Comparison of ENCODE assay signal across 9 mouse cellular contexts in the genomic region with DNA sequence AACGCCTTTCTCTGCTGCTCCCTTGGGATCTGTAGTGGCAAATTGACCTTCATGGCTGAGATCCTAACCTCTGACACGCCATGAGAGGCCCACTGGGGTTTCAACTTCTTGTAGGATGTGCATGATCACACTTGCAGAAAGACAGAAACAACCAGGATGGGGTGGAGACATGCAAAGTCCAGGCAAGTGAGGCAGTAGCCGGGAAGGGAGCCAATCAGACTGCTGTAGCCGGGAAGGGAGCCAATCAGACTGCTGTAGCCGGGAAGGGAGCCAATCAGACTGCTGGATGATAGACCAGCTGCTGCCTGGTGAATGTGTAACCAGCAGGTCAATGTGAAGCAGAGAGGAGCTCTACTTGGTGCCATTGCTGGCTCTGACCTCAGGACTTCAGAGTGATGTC. TPM values are rescaled to one million over a fixed set of nuclear protein-coding genes. Genes with fewer than 3 reads are reported as not detected.
DNase-seq lines count a peak whose midpoint lies in the region; ATAC-seq and TF ChIP-seq lines count a peak whose summit lies in the region.
"Had no signal": no experiment of that assay in that cellular context is flagged by ENCODE, and none has a peak within 500 bp of the region (broad histone marks: within the 10 kb centered on the region; RNA-seq: fewer than 3 reads in every experiment).

No protein-coding gene starts in this region.

- peak; percentile 70; the same call in 1 of the 2 replicates for ATAC-seq in hindbrain, postnatal 0 days
- no peak for ATAC-seq in hindbrain, embryonic 12.5 days (ENCODE audit: low FRiP score)
- no peak for ATAC-seq in CD4-positive, CD25-positive, alpha-beta regulatory T cell, adult 4 months

- no peak overlapping the region for H3K4me3 ChIP-seq in hindbrain, postnatal 0 days (ENCODE audit: low read length)
- H3K4me3 ChIP-seq in hindbrain, embryonic 12.5 days: no peak overlapping the region
- H3K4me3 ChIP-seq in gastrocnemius, adult 2 months: no peak overlapping the region

- DNase-seq in hindbrain, postnatal 0 days (ENCODE audit: low spot score): peak; percentile 35
- peak; percentile 40 for DNase-seq in R1 (ENCODE audit: low read depth, low spot score)
- peak; percentile 60 for DNase-seq in gastrocnemius, adult 2 months
- DNase-seq in kidney, postnatal 14 days: peak; percentile 60
- no peak for DNase-seq in layer of hippocampus, adult 8-10 months (ENCODE audit: low spot score in 2 of 2)
- no peak for DNase-seq in thymus, postnatal 0 days (ENCODE audit: low spot score)

- H3K4me2 ChIP-seq in hindbrain, postnatal 0 days (ENCODE audit: low read depth, low read length): no peak overlapping the region
- H3K4me2 ChIP-seq in hindbrain, embryonic 12.5 days (replicated peaks): no peak overlapping the region

- intact Hi-C loops in gastrocnemius, adult 2 months (cut with DNase I): no loop called here

- H3K9ac ChIP-seq in hindbrain, postnatal 0 days (replicated peaks; ENCODE audit: low read length): no peak overlapping the region
- no peak overlapping the region for H3K9ac ChIP-seq in hindbrain, embryonic 12.5 days

- H3K27ac ChIP-seq in hindbrain, postnatal 0 days: no peak overlapping the region
- H3K27ac ChIP-seq in hindbrain, embryonic 12.5 days: no peak overlapping the region
- H3K27ac ChIP-seq in gastrocnemius, adult 2 months: no peak overlapping the region
- H3K27ac ChIP-seq: macrophage had no signal

- no peak for TF ChIP-seq CTCF in hindbrain, postnatal 0 days (IDR thresholded peaks at IDR 0.05; ENCODE audit: low read depth)
- no peak for TF ChIP-seq CTCF in gastrocnemius, adult 2 months (IDR thresholded peaks at IDR 0.05)

- WGBS in hindbrain, postnatal 0 days: 55% methylated on average over 5 of the region's 5 CpGs
- WGBS in hindbrain, embryonic 12.5 days: 69% methylated on average over 5 of the region's 5 CpGs

- H3K4me1 ChIP-seq in hindbrain, postnatal 0 days (ENCODE audit: insufficient read depth, low read length): no peaks in the 10 kb centered on the region
- H3K4me1 ChIP-seq in hindbrain, embryonic 12.5 days: no peaks in the 10 kb centered on the region

- 0 out of 2 replicates have a peak, but pooled peaks cover 3% of the 10 kb centered on the region for H3K36me3 ChIP-seq in hindbrain, postnatal 0 days (ENCODE audit: insufficient read depth, low read length)
- H3K36me3 ChIP-seq in hindbrain, embryonic 12.5 days: peaks cover 3% of the 10 kb centered on the region; the same call in 1 of the 2 replicates

- no peaks in the 10 kb centered on the region for H3K9me3 ChIP-seq in hindbrain, postnatal 0 days (ENCODE audit: low read length)
- H3K9me3 ChIP-seq in hindbrain, embryonic 12.5 days (replicated peaks): no peaks in the 10 kb centered on the region

- no peaks in the 10 kb centered on the region for H3K27me3 ChIP-seq in hindbrain, postnatal 0 days (ENCODE audit: insufficient read depth, low read length)
- no peaks in the 10 kb centered on the region for H3K27me3 ChIP-seq in hindbrain, embryonic 12.5 days

RNA-seq across cellular contexts. Expression of gene Plk2, which starts 11.3 kb away (rescaled TPM):
- 81.9 and 89.7 TPM in 2 replicates for total RNA-seq in hindbrain, postnatal 0 days (2014; rRNA removed)
- 79.2 and 86.2 TPM in 2 replicates for polyA plus RNA-seq in hindbrain, postnatal 0 days (2015; fragmentation: Nextera tagmentation; extraction: Ambion mirVana)
- polyA plus RNA-seq in hindbrain, embryonic 12.5 days (2016; fragmentation: Nextera tagmentation; extraction: Ambion mirVana): 142 and 165 TPM in 2 replicates
- 1 to 10 TPM; 3.6 to 6.5 TPM for total RNA-seq in gastrocnemius, adult 2 months (2021)
- total RNA-seq in layer of hippocampus, adult 8-10 months (2022): 100 to 1,000 TPM; 223 to 254 (median 243) TPM
- polyA plus RNA-seq in thymus, postnatal 0 days (2015; fragmentation: Nextera tagmentation; extraction: Ambion mirVana): 7.3 and 8.4 TPM in 2 replicates
- polyA plus RNA-seq in CD4-positive, CD25-positive, alpha-beta regulatory T cell, adult 4 months (2017; shearing (Covaris generic)): 1 to 10 TPM; 1.7 to 4.1 TPM

RNA-seq across cellular contexts. Expression of gene Gapt, which starts 49.2 kb away (rescaled TPM):
- not detected in 2 replicates for total RNA-seq in hindbrain, postnatal 0 days (2014; rRNA removed)
- 0.06 TPM in 1 of 2 replicates, not detected in the other for polyA plus RNA-seq in hindbrain, postnatal 0 days (2015; fragmentation: Nextera tagmentation; extraction: Ambion mirVana)
- 0.10 TPM in 1 of 2 replicates, not detected in the other for polyA plus RNA-seq in hindbrain, embryonic 12.5 days (2016; fragmentation: Nextera tagmentation; extraction: Ambion mirVana)
- total RNA-seq in gastrocnemius, adult 2 months (2021): under 1 TPM; 0.13 to 0.14 TPM
- not detected for total RNA-seq in layer of hippocampus, adult 8-10 months (2022)
- polyA plus RNA-seq in thymus, postnatal 0 days (2015; fragmentation: Nextera tagmentation; extraction: Ambion mirVana): 0.27 and 0.28 TPM in 2 replicates
- under 1 TPM in 1 of 2 experiments, not detected in 1; 0.98 TPM for polyA plus RNA-seq in CD4-positive, CD25-positive, alpha-beta regulatory T cell, adult 4 months (2017; shearing (Covaris generic))

Comparison
In these comparisons a context has a peak if more than half of its experiments do, and no peak if none do; other contexts are left out.
1. DNase-seq: peak in hindbrain, postnatal 0 days (single experiment), R1 (single experiment), gastrocnemius, adult 2 months (single experiment) and kidney, postnatal 14 days (single experiment); none in layer of hippocampus, adult 8-10 months (0 of 2) and thymus, postnatal 0 days (single experiment).